Mouse (Mus musculus): Measurements from ENCODE around the gene Fndc3c1. TPM values are rescaled to one million over a fixed set of nuclear protein-coding genes. Genes with fewer than 3 reads are reported as not detected.
"Not testable (repeated sequence)": the region's sequence is repeated elsewhere in the genome, so short reads cannot be mapped to it uniquely, and the experiment has no call there.

The Fndc3c1 gene
- not detected in 3 replicates for total RNA-seq (2017)

GRCm38 (mm10) chrX:106485101-106485651, at the start of gene Fndc3c1:
Fndc3c1 (minus strand) TSS chrX:106485401.
- ATAC-seq (replicated peaks; ENCODE audit: insufficient number of reproducible peaks, low FRiP score, low TSS enrichment, poor library complexity, severe bottlenecking): no peak

- ATAC-seq (replicated peaks; ENCODE audit: insufficient number of reproducible peaks, low FRiP score, low TSS enrichment, poor library complexity, severe bottlenecking): no peak
Observed at GRCm38 (mm10) chrX:106486451-106486850, 1.2 kb upstream of the Fndc3c1 start.

- ATAC-seq (replicated peaks; ENCODE audit: insufficient number of reproducible peaks, low FRiP score, low TSS enrichment, poor library complexity, severe bottlenecking): no peak
Observed at GRCm38 (mm10) chrX:106485671-106486070, 470 bp upstream of the Fndc3c1 start.

- not testable (repeated sequence) for ATAC-seq (replicated peaks; ENCODE audit: insufficient number of reproducible peaks, low FRiP score, low TSS enrichment, poor library complexity, severe bottlenecking)
Observed at GRCm38 (mm10) chrX:106479891-106480290, 5.3 kb downstream of the Fndc3c1 start.

- ATAC-seq (replicated peaks; ENCODE audit: insufficient number of reproducible peaks, low FRiP score, low TSS enrichment, poor library complexity, severe bottlenecking): no peak
Observed at GRCm38 (mm10) chrX:106385304-106385703, 99.9 kb downstream of the Fndc3c1 start.

GRCm38 (mm10) chrX:106380608-106381007, 104.6 kb downstream of the Fndc3c1 start:
- no peak for ATAC-seq (replicated peaks; ENCODE audit: insufficient number of reproducible peaks, low FRiP score, low TSS enrichment, poor library complexity, severe bottlenecking)

Other genes with a start within 250 kb of the Fndc3c1 start
- gene Fnd3c2, start 230.0 kb downstream of the Fndc3c1 start, total RNA-seq (2017): not detected in 3 replicates
- gene Gm5127, start 97.8 kb upstream of the Fndc3c1 start, total RNA-seq (2017): 0.75 to 2.3 TPM in 2 of 3 replicates, not detected in the other
- gene Cysltr1, start 118.3 kb upstream of the Fndc3c1 start, total RNA-seq (2017): 0.76 to 5.3 TPM (median 2.0 TPM) in 3 replicates

All from monocyte, adult 5-6 weeks (primary cell).